Mouse (Mus musculus): Measurements from ENCODE around the gene Pde3a. TPM values are rescaled to one million over a fixed set of nuclear protein-coding genes. Genes with fewer than 3 reads are reported as not detected.

Gene Pde3a
- polyA plus RNA-seq, 1 experiment from 2014 or later, result 3.7 TPM

DNA sequence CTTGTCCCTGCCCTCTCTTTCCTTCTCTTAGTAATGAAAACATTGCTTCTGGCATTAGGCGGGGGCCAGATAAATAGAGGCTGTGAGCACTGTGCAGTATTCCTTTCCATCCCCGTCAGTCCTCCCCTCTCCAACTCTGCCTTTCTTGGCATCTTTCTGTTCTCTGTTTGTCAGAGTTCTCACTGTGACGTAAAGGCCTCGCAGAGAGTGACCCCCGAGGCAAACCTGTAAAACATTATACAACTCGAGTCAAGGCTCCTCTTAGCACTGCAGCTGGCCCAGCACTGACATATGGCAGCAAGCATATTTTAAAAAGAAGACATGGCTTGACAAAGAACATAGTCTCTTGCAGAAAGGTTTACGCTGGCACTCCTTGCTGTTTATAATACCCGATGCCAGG, 132.4 kb downstream of the Pde3a start:
- Histone ChIP-seq H3K4me2 (replicated peaks) (0 out of 2 replicates have a peak overlapping the region, but pooled peaks have one; percentile 0), H3K36me3 (no peaks in the 10 kb centered on the region), H3K9me3 (replicated peaks) (no peaks in the 10 kb centered on the region), H3K27ac (peak overlapping the region; percentile 64; the same call in 1 of the 2 replicates), H3K4me3 (no peak overlapping the region), H3K4me1 (0 out of 2 replicates have a peak, but pooled peaks cover 2% of the 10 kb centered on the region), H3K27me3 (no peaks in the 10 kb centered on the region), H3K9ac (no peak overlapping the region)
- 61% methylated on average over 8 of the region's 8 CpGs for WGBS
- peak; percentile 69; the same call in 1 of the 2 replicates for ATAC-seq (ENCODE audit: low FRiP score)

DNA sequence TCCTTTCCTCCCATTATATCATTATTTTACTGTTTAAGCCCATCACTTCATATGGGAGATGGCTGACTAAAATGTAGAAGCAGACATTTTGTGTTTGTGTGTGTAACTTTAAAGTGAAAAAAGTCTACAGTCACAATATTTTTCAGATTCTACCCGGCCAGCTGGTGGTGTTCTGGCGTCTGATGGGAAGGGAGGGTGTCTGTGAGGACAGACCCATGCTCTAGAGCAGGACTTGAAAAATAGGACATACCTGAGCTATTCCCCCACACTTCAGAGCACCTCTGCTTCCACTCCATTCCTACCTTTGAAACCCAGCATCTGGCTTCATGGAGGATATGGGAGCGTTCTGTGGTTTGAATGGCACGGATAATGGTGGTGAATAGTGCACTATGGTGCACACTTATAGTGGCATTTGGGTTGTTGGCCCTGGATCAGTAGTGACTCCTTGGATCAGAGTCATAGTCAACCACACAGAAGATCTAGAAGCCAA, 132.9 kb downstream of the Pde3a start:
- Histone ChIP-seq H3K4me2 (replicated peaks) (no peak overlapping the region), H3K27ac (no peak overlapping the region; the same call in 1 of the 2 replicates)

DNA sequence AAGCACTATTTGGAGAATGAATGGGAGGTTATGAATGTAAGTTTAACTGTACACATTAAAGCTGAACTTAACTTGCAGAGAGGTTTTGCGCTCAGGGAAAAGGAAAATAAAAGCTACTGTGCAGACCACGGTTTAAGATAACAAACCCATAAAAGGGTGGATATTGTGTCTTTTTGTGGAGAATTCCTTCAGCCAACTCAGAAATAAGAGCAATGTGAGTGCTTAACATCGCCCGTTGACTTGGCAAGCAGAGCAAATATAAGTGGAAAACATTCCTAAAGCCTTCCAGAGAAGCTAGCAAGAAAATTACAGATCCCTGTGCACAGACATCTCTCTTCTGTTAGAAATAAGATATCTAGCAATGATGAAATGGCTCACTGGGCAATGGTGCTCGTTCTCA, 139.0 kb downstream of the Pde3a start:
- WGBS, result 78% methylated on average over 5 of the region's 5 CpGs
- H3K4me3 ChIP-seq, result no peak overlapping the region
- no peak overlapping the region for H3K27ac ChIP-seq
- no peaks in the 10 kb centered on the region for H3K27me3 ChIP-seq
- no peak overlapping the region for H3K4me2 ChIP-seq (replicated peaks)
- H3K36me3 ChIP-seq, result no peaks in the 10 kb centered on the region
- H3K9me3 ChIP-seq (replicated peaks), result no peaks in the 10 kb centered on the region
- ATAC-seq (ENCODE audit: low FRiP score), result no peak
- no peak overlapping the region for H3K9ac ChIP-seq
- no peaks in the 10 kb centered on the region for H3K4me1 ChIP-seq

More for the DNA sequence above, 132.9 kb downstream of the Pde3a start:
- Histone ChIP-seq H3K4me3 (no peak overlapping the region), H3K4me1 (0 out of 2 replicates have a peak, but pooled peaks cover 2% of the 10 kb centered on the region), H3K36me3 (no peaks in the 10 kb centered on the region), H3K9ac (no peak overlapping the region), H3K9me3 (replicated peaks) (no peaks in the 10 kb centered on the region), H3K27me3 (no peaks in the 10 kb centered on the region)
- 86% methylated on average over 4 of the region's 4 CpGs for WGBS
- ATAC-seq (ENCODE audit: low FRiP score), result no peak

DNA sequence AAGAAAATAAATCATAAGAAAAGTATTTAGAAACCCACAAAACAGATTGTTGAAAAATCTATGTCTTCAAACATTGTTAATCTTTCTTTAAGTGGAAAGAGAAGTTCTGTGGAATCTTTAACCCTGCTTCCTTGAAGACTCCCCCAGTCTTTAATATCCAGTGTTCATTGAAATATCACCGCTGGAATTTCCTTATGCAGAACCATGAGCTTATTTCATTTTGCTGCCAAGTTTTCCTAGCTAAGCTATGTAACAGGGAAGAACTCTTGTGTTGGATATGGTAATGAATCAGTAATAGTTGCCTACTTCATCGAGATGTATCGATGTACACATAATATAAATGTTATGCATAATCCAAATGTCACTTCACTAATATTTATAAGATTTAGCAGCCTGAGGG, 146.9 kb downstream of the Pde3a start:
- WGBS, result 84% methylated on average over 3 of the region's 3 CpGs
- Histone ChIP-seq H3K4me3 (no peak overlapping the region), H3K36me3 (no peaks in the 10 kb centered on the region), H3K9me3 (replicated peaks) (no peaks in the 10 kb centered on the region), H3K4me1 (no peaks in the 10 kb centered on the region), H3K4me2 (replicated peaks) (no peak overlapping the region), H3K27ac (no peak overlapping the region), H3K27me3 (no peaks in the 10 kb centered on the region), H3K9ac (no peak overlapping the region)
- ATAC-seq (ENCODE audit: low FRiP score), result no peak

DNA sequence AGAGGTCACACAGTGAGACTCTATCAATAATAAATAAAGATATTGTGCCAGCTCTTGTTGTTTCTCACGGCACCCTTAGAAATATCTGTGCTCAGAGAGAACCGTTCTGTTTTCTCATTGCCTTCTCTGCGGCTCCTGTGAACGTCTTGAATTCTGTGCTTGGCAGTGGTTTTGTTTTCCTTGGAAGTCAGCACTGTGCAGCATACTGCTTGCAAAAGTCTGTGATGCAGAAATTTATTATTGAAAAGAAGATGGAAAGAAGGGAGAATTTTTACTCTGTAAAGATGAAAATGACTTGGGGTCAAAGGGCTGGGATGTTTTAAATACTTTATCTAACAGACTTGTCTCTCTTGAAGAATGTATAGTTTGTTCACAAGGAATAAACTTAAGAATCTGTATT, 150.3 kb downstream of the Pde3a start:
- H3K27me3 ChIP-seq, result no peaks in the 10 kb centered on the region
- no peaks in the 10 kb centered on the region for H3K36me3 ChIP-seq
- no peak overlapping the region for H3K4me3 ChIP-seq
- peak overlapping the region; percentile 4; the same call in 1 of the 2 replicates for H3K27ac ChIP-seq
- H3K9ac ChIP-seq, result no peak overlapping the region
- H3K4me1 ChIP-seq, result no peaks in the 10 kb centered on the region; the same call in 1 of the 2 replicates
- H3K4me2 ChIP-seq (replicated peaks), result no peak overlapping the region
- no peak for ATAC-seq (ENCODE audit: low FRiP score)
- WGBS, result 57% methylated on average over 4 of the region's 4 CpGs
- H3K9me3 ChIP-seq (replicated peaks), result no peaks in the 10 kb centered on the region

DNA sequence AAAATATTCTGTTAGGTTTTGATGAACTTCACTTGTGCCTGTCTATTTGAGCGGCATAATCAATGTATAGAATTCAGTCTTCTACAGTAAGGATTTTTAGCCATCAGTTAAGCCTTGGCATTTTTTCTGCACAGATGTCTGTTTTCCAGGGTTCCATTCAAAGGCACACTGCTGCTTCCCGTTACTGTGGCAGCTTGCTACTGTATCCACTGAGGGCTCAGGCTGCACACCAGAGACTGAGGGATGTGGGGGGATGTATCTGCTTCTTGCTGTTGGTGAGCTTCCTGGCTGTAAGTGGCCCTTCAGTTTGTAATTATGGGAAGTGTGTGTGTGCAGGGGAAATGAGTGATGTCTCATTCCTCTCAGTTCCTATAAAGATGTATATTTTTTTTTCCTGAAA, 154.9 kb downstream of the Pde3a start:
- no peak overlapping the region for H3K27ac ChIP-seq
- no peak overlapping the region for H3K4me2 ChIP-seq (replicated peaks)
- H3K9ac ChIP-seq, result no peak overlapping the region
- H3K4me3 ChIP-seq, result no peak overlapping the region
- H3K36me3 ChIP-seq, result no peaks in the 10 kb centered on the region
- ATAC-seq (ENCODE audit: low FRiP score), result no peak
- H3K4me1 ChIP-seq, result no peaks in the 10 kb centered on the region; the same call in 1 of the 2 replicates
- H3K9me3 ChIP-seq (replicated peaks), result no peaks in the 10 kb centered on the region
- H3K27me3 ChIP-seq, result no peaks in the 10 kb centered on the region
- WGBS, result 59% methylated on average over 2 of the region's 2 CpGs

DNA sequence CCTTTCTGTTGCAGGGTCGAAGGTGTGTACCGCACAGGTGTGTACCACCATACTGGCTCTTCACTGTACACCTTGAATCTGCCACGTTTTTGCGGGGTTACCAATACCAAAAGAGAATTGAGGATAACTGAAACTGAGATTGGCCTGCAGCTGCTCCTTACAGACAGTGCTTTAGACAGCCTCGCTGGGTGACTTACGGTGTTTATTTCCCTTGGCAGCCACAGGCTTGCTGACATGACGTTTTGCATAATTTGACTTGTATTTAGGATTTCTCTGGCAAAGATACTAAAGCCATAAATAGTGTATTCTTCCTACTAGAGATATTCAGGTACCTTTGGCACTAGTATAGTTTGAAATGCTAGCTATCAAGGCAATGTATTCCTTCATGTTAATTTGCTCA, 155.6 kb downstream of the Pde3a start:
- Histone ChIP-seq H3K9me3 (replicated peaks) (no peaks in the 10 kb centered on the region), H3K27ac (no peak overlapping the region), H3K4me2 (replicated peaks) (no peak overlapping the region), H3K36me3 (no peaks in the 10 kb centered on the region), H3K27me3 (no peaks in the 10 kb centered on the region), H3K4me1 (no peaks in the 10 kb centered on the region; the same call in 1 of the 2 replicates), H3K9ac (no peak overlapping the region), H3K4me3 (no peak overlapping the region)
- 75% methylated on average over 7 of the region's 7 CpGs for WGBS
- no peak for ATAC-seq (ENCODE audit: low FRiP score)

DNA sequence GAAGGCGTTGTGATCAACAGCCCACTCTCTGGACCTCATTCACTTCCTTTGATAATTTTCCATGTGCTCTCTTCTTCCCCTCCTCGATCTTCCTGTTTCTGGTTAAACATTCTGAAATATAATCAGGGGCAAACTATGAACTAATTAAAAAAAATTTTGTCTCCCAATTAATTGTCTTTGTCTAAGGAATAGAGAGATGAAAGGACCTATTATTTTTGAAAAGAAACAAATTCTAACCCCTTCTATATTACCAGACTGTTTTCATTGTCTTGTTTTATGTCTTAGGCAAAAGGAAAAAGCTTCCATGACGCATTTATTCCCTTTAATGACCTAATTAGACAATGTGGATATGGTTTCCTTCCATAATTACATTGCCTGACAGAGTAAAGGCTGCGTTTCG, 156.4 kb downstream of the Pde3a start:
- Histone ChIP-seq H3K4me3 (no peak overlapping the region), H3K36me3 (no peaks in the 10 kb centered on the region), H3K4me1 (no peaks in the 10 kb centered on the region; the same call in 1 of the 2 replicates), H3K9me3 (replicated peaks) (no peaks in the 10 kb centered on the region), H3K9ac (no peak overlapping the region), H3K27ac (no peak overlapping the region), H3K4me2 (replicated peaks) (no peak overlapping the region), H3K27me3 (no peaks in the 10 kb centered on the region)
- 70% methylated on average over 5 of the region's 5 CpGs for WGBS
- ATAC-seq (ENCODE audit: low FRiP score), result no peak

DNA sequence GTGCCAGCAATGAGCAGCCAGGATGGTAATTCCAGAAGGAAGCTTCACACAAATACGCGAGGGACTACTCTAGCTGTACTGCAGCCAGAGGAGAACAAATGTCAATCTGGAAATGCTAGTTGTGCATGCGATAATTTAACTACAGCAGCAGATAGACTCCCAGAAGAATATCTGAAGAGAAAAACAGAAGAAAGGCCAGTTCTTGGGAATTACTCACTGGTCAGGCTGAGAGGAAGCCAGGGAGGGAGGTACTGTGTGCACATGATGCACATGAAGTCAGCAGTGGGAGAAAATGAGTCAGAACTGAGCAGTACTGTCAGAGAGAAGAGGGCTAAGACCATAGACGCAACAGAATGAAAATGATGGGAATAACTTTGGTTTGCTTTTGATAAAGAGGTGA, 159.7 kb downstream of the Pde3a start:
- no peak overlapping the region for H3K4me3 ChIP-seq
- no peak for ATAC-seq (ENCODE audit: low FRiP score)
- no peaks in the 10 kb centered on the region; the same call in 1 of the 2 replicates for H3K4me1 ChIP-seq
- no peak overlapping the region for H3K9ac ChIP-seq
- no peaks in the 10 kb centered on the region for H3K9me3 ChIP-seq (replicated peaks)
- no peak overlapping the region for H3K4me2 ChIP-seq (replicated peaks)
- H3K36me3 ChIP-seq, result no peaks in the 10 kb centered on the region
- no peak overlapping the region for H3K27ac ChIP-seq
- 94% methylated on average over 4 of the region's 4 CpGs for WGBS
- H3K27me3 ChIP-seq, result no peaks in the 10 kb centered on the region

DNA sequence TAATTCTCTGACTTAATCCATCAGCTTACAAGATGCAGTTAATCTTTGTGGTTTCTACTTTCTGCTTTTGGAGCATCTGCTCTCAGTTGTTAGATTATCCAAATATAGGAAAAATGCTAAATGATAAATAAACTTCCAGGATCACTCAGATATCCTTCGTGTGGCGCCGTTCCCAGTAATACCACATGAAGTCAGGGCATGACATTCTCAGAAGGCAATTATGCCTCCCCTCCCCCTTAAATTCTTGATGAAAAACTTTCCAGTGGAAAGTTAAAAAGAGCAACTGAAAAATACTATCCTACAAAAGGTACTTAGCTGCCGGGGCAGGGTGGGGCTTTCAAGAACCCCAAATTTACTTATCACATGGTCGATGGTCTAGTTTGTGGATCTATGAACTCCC, 161.8 kb downstream of the Pde3a start:
- H3K36me3 ChIP-seq, result no peaks in the 10 kb centered on the region
- H3K27ac ChIP-seq, result no peak overlapping the region
- no peak overlapping the region for H3K9ac ChIP-seq
- H3K4me3 ChIP-seq, result no peak overlapping the region
- WGBS, result 82% methylated on average over 5 of the region's 5 CpGs
- H3K9me3 ChIP-seq (replicated peaks), result no peaks in the 10 kb centered on the region
- no peak overlapping the region for H3K4me2 ChIP-seq (replicated peaks)
- ATAC-seq (ENCODE audit: low FRiP score), result no peak
- H3K4me1 ChIP-seq, result no peaks in the 10 kb centered on the region
- H3K27me3 ChIP-seq, result no peaks in the 10 kb centered on the region

DNA sequence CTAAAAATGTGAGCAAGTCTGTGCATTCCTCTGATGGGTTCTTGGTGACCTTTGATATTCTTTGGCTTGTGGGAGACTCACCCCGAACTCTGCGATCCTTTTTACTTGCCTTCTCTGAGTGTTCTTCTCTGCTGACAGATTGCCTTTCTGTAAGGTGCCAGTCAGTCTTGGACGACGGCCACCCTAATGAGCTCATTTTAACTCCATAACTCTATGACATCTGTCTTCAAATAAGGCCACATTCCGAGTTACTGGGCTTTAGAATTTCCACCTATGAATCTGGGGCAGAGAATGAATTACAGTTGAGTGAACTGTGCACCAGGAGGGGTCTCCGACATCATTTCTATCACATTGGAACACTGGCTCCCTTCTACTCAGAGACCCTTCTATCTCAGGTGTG, 176.0 kb downstream of the Pde3a start:
- Histone ChIP-seq H3K9ac (no peak overlapping the region), H3K4me2 (replicated peaks) (no peak overlapping the region), H3K4me3 (no peak overlapping the region), H3K27ac (no peak overlapping the region), H3K36me3 (no peaks in the 10 kb centered on the region), H3K27me3 (no peaks in the 10 kb centered on the region), H3K9me3 (replicated peaks) (no peaks in the 10 kb centered on the region), H3K4me1 (no peaks in the 10 kb centered on the region)
- no peak for ATAC-seq (ENCODE audit: low FRiP score)
- WGBS, result 89% methylated on average over 6 of the region's 6 CpGs

DNA sequence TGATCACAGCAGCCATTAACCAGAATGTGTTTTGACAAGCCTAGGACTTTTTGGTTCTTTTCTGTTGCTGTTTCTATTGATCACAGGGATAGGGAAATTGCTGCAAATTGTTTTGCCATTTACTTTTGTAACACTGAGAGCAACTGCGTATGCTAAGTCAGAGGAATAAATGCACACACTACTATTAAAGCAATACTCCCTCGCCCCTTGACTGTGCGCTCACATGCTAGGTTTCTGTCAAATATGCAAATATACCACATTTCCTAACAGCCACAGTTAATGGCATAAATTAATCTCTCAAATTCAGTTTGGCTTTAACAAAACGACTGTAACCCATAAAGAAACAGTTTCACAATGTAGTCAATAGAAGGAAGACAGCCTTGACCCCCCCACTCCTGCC, 179.5 kb downstream of the Pde3a start:
- Histone ChIP-seq H3K27ac (no peak overlapping the region), H3K9me3 (replicated peaks) (no peaks in the 10 kb centered on the region), H3K4me2 (replicated peaks) (no peak overlapping the region), H3K36me3 (no peaks in the 10 kb centered on the region), H3K27me3 (no peaks in the 10 kb centered on the region), H3K4me3 (no peak overlapping the region), H3K4me1 (no peaks in the 10 kb centered on the region), H3K9ac (no peak overlapping the region)
- WGBS, result 83% methylated on average over 4 of the region's 4 CpGs
- no peak for ATAC-seq (ENCODE audit: low FRiP score)

DNA sequence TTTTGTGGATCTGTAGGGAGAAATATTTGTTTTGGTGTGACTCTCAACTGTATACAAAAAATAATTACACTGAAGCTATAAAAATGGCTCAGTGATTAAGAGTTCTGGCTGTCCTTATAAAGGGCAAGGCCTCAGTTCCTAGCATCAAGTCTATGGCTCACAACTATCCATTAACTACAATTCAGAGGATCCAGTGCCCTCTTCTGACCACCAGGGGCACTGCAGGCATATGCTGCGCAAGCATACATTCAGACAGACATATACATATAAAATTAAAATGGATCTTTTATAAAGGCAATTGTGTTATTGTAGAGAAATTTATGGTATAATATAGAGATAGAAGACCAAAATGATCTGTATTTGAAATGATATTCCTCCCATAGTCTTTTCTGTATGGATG, 181.1 kb downstream of the Pde3a start:
- Histone ChIP-seq H3K4me2 (replicated peaks) (no peak overlapping the region), H3K4me3 (no peak overlapping the region), H3K27ac (no peak overlapping the region), H3K36me3 (no peaks in the 10 kb centered on the region), H3K27me3 (no peaks in the 10 kb centered on the region), H3K4me1 (peaks cover 12% of the 10 kb centered on the region), H3K9me3 (replicated peaks) (no peaks in the 10 kb centered on the region), H3K9ac (no peak overlapping the region)
- 84% methylated on average over 1 of the region's 1 CpGs for WGBS
- ATAC-seq (ENCODE audit: low FRiP score), result no peak
